Mouse (Mus musculus): ENCODE measurements around the gene Aimp1. TPM values are rescaled to one million over a fixed set of nuclear protein-coding genes. Genes with fewer than 3 reads are reported as not detected.

Aimp1 gene
- total RNA-seq, 2 experiments from 2014 or later = 69.9 to 74.0 TPM

Other genes with a start within 250 kb of the Aimp1 start
- not detected in 2 replicates for gene Gimd1, start 54.5 kb downstream of the Aimp1 start, total RNA-seq (2015)
- not detected in 2 replicates for gene Gimd1, start 54.5 kb downstream of the Aimp1 start, total RNA-seq (2017)
- gene Tbck, start 226 bp downstream of the Aimp1 start, total RNA-seq (2015) = 15.3 and 18.6 TPM in 2 replicates
- 17.8 and 18.6 TPM in 2 replicates for gene Tbck, start 226 bp downstream of the Aimp1 start, total RNA-seq (2017)

Measured in megakaryocyte, adult 5-6 weeks (primary cell).